Mouse (Mus musculus): ENCODE data around the gene Pigm.

The Pigm gene

DNA sequence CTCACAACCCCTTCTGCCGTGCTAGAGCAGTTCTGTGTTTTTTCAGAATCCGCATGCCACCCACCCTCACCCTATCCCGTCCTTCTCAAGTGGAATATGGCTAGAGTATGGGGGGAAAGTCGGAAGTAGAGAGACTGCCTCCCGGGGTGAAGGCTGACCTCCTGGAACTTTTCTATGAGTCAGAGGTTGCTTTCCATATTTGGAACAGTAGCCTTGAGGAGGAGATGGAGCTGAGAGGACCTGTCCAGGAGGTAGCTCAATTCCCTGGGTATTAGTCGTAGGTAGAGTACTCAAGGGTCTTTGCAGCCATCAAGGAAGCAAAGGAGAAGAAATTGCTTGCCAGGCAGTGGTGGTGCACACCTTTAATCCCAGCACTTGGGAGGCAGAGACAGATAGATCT is 24.3 kb upstream of the Pigm start:
- in situ Hi-C loops (cut with MboI, MseI), result loop anchor here in 1 of 2 experiments (5.0 kb wide), 1 partner anchor 305 kb away; no protein-coding TSS in a partner anchor

- in situ Hi-C loops (cut with MboI, MseI), result loop anchor here in 1 of 2 experiments (5.0 kb wide), 1 partner anchor 305 kb away; no protein-coding TSS in a partner anchor
Observed at GRCm38 (mm10) chr1:172352453-172352852, 23.9 kb upstream of the Pigm start.

- in situ Hi-C loops (cut with MboI, MseI), result no loop called here
Observed at GRCm38 (mm10) chr1:172355336-172355735, 21.0 kb upstream of the Pigm start.

DNA sequence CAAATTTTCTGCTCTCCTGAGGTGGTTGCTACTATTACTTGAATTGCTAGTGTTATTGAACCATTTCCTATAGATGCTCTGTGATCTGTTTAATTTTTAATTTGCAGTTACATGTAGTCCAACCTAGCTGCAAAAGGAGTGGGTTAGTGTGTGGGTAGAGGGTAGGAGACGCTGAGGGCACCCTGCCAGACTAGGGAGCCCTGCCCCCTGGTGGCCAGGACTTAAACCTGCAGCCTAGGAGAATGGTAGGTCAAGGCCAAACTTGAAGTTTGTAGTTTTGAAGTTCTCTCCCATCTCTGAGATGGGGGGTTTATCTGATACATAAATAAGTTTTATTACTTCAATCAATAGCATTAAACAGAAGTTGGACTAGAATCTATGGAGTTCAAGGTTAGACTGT is 18.8 kb upstream of the Pigm start:
- in situ Hi-C loops (cut with MboI, MseI), result no loop called here

- in situ Hi-C loops (cut with MboI, MseI), result no loop called here
Observed at GRCm38 (mm10) chr1:172358341-172358740, 18.0 kb upstream of the Pigm start.

- in situ Hi-C loops (cut with MboI, MseI), result loop anchor here in 1 of 2 experiments (5.0 kb wide), 1 partner anchor 32 kb away; no protein-coding TSS in a partner anchor
Observed at GRCm38 (mm10) chr1:172364684-172365083, 11.7 kb upstream of the Pigm start.

DNA sequence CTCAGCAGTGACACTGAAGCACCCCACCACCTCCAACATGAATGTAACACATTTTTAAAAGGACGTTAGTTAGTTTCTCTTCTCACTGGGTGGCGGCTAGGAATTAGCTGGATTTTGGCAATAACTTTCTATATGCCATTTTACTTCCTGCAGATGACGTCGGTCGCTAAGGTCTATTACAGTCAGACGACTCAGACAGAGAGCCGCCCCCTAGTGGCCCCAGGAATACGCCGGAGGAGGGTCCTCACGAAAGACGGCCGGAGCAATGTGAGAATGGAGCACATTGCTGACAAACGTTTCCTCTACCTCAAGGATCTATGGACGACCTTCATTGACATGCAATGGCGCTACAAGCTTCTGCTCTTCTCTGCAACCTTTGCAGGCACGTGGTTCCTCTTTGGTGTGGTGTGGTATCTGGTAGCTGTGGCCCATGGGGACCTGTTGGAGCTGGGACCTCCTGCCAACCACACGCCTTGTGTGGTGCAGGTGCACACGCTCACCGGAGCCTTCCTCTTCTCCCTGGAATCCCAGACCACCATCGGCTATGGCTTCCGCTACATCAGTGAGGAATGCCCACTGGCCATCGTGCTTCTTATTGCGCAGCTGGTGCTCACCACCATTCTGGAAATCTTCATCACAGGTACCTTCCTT is 7.5 kb upstream of the Pigm start:
- in situ Hi-C loops (cut with MboI, MseI), result loop anchor here in 1 of 2 experiments (5.0 kb wide), 1 partner anchor 37 kb away; no protein-coding TSS in a partner anchor

DNA sequence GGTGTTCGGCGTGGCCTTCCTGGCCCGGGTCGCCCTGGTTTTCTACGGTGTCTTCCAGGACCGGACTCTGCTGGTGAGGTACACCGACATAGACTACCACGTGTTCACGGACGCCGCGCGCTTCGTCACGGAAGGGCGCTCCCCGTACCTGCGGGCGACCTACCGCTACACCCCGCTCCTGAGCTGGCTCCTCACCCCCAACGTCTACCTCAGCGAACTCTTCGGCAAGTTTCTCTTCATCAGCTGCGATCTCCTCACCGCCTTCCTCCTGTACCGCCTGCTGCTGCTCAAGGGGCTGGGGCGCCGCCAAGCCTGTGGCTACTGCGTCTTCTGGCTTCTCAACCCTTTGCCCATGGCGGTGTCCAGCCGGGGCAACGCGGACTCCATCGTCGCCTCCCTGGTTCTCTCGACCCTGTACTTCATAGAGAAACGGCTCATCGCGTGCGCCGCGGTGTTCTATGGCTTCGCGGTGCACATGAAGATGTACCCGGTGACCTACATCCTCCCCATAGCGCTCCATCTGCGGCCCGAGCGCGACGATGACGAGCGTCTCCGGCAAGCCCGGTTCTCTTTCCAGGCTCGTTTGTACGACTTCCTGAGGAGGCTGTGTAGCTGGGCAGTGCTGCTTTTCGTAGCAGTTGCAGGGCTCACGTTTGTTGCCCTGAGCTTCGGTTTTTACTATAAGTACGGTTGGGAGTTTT is 562 bp downstream of the Pigm start:
- in situ Hi-C loops (cut with MboI, MseI), result no loop called here

GRCm38 (mm10) chr1:172380066-172380465 is 3.7 kb downstream of the Pigm start:
- in situ Hi-C loops (cut with MboI, MseI), result no loop called here

- in situ Hi-C loops (cut with MboI, MseI), result no loop called here
Observed at GRCm38 (mm10) chr1:172382090-172382489, 5.7 kb downstream of the Pigm start.

- in situ Hi-C loops (cut with MboI, MseI), result no loop called here
Observed at GRCm38 (mm10) chr1:172387246-172387645, 10.9 kb downstream of the Pigm start.

DNA sequence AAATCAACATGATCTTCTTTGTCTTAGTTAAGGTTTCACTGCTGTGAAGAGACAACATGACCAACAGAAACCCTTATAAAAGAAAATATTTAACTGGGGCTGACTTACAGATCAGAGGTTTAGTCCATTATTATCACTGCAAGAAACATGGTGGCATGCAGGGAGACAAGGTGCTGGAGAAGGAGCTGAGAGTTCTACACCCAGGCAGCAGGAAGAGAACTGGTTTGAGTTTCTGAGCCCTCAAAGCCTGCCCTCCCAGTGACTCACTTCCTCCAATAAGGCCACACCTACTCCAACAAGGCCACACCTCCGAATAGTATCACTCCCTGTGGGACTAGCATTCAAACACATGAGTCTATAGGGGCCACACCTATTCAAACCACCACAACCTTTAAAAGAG is 14.4 kb downstream of the Pigm start:
- in situ Hi-C loops (cut with MboI, MseI), result no loop called here

DNA sequence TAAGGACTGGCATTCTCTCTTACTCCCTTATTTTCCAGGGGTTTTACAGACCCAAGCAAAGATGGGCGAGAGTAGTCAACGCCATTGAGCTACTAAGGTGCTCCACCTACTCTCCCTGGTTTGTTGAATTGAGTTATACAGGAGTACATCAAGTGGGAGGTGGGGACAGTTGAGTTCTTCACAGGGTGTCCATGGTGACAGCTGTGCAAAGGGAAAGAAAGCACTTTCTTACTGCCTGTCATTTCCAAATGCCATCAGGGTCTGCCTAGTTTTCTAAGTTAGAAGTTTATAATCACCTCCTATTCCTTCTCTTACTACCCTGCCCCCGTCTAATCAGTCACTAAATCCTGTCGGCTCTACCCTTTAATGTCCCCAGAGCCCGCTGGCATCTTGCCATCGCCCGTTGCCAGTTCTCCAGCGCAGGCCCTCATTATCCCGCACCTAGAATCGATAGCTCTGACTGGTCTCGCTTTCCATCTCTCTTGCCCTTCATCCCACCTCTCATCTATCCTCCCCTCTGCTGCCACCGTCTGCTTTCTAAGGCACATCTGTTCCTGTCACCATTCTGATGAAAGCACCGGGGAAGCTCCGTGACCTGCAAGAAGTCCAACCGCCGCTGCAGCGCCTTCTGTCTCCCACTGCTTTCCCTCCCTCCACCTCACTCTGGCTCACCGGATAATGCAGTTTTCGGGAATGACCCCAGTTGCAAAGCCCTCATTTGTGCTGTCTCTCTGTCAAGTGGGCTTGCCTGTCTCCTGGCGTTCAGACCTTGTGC is 15.6 kb downstream of the Pigm start:
- in situ Hi-C loops (cut with MboI, MseI), result no loop called here

GRCm38 (mm10) chr1:172392643-172393170 is 16.4 kb downstream of the Pigm start:
- in situ Hi-C loops (cut with MboI, MseI), result no loop called here

DNA sequence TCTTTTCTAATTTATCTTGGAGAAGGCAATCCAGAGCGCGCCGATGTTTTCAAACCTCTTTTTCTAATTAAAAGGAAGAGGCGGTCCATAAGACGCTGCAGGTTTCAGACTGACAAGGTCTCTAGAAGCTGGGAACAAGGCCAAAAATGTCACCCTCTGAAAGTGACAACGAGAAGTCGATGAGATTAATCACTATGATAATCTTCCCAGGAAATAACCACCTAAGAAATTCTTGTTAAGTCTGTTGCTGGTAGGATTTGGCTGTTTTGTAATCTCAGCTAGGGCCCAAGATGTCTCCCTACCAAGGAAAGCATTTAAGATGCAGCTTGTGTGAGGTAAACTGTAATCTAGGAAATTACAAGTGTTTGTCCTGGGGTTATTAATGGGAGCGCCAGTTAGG is 17.4 kb downstream of the Pigm start:
- in situ Hi-C loops (cut with MboI, MseI), result no loop called here

DNA sequence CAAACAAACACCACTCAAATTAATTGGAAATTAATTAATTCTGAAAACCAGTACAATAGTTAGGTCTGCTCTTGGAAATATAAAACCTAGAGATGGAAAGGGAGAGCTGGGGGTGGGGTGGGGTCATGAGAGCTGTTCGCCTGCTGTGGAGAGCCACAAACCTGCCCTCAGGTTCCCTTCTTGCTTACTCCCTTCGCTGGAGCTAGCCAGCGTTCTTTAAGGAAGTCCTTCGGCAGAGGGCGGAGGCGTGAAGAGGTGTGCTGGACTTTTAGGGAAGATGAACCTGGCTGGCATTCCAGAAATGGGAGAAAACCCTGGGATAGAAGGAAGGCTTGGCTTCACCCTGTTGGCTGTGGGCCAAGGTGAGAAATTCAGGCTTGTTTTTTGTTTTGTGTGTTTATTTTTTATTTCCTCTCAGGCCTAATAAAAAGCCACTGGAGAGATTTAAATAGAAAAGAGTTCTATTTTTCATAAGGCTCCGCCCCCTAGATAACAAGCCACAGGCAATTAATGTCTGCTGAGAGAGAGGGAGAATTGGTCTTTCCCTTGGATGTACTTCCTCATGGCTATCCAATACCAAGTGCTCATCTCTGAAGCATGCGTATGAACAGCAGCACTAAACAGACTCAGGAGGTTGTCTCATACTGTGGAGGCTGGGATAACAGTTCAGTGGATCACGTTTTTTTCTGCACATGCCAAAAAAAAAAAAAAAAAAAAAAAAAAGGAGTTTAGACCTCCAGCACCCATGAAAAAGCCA is 20.8 kb downstream of the Pigm start:
- in situ Hi-C loops (cut with MboI, MseI), result no loop called here

DNA sequence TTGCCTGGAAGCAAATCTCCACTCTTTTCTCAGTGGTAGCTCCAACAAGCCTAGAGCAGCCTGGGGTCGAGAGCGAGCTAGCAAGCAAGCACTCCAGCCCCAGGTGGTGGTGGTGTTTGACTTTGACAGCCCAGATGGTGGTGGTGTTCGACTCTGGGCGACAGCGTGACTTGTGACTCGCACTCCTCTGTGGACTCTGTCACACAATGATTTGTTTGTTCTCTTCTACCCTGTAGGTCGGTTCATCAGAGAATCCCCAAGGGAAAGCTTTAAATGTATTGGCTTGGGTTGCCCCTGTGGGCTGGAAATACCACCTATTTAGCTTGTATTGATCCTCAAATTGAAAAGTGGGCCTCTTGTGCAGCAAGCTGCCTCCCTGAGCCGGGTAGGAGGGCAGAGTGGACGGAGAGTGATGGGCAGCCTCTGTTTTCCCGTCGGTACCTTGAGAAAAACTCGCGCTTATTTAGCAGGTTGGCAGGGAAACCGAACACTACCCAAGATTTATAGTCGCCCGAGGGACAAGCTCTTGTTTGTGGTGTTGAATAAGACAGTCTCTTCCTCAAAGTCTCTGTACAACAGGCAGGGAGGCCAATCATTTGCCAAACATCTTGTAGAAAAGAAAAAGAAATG is 29.8 kb downstream of the Pigm start:
- in situ Hi-C loops (cut with MboI, MseI), result loop anchor here in 1 of 2 experiments (25.0 kb wide), 1 partner anchor 981 kb away; no protein-coding TSS in a partner anchor

- in situ Hi-C loops (cut with MboI, MseI), result loop anchor here in 1 of 2 experiments (25.0 kb wide), 1 partner anchor 978 kb away; no protein-coding TSS in a partner anchor
Observed at GRCm38 (mm10) chr1:172408996-172409395, 32.6 kb downstream of the Pigm start.

GRCm38 (mm10) chr1:172409431-172409830 is 33.1 kb downstream of the Pigm start:
- in situ Hi-C loops (cut with MboI, MseI), result loop anchor here in 1 of 2 experiments (25.0 kb wide), 1 partner anchor 978 kb away; no protein-coding TSS in a partner anchor

- in situ Hi-C loops (cut with MboI, MseI), result loop anchor here (5.0 to 25.0 kb wide), 4 partner anchors 71 to 976 kb away; partner anchors contain the start of genes Dusp23 (in 1 of the 2) and Igsf9 (in 1 of the 2)
Observed at GRCm38 (mm10) chr1:172410806-172411205, 34.5 kb downstream of the Pigm start.
